Mouse (Mus musculus) gastrocnemius, adult 2 months (tissue): Measurements from ENCODE around the gene Dmac1. TPM values are rescaled to one million over a fixed set of nuclear protein-coding genes. Genes with fewer than 3 reads are reported as not detected.

Experiments
- DNase-seq: peaks from one replicate; pipeline ENCODE4 v3.0.0; 2022
- H3K27ac ChIP-seq: fragments of 200-600 bp; 2 replicates; pipeline ENCODE4 v1.8.1; 2022; ENCODE audit warnings: mild to moderate bottlenecking
- H3K4me3 ChIP-seq: fragments of 200-600 bp; 2 replicates; pipeline ENCODE4 v1.8.1; 2022; ENCODE audit warnings: mild to moderate bottlenecking, moderate library complexity
- CTCF ChIP-seq: fragments of 200-600 bp; IDR thresholded peaks from 2 replicates; pipeline ENCODE4 v1.8.1; 2022; ENCODE audit warnings: antibody characterized with exemption, mild to moderate bottlenecking, moderate library complexity
- intact Hi-C: fragments of 180-260 bp; cut with DNase I; formaldehyde crosslinking; loops from one replicate; pipeline ENCODE4 v1.15.1; 2025
- long read RNA-seq, 2 experiments: library from polyadenylated mRNA; stranded (forward); transcript quantifications; one replicate each; pipeline ENCODE4 v2.0.0; 2021
- total RNA-seq, 2 experiments: library from RNA; stranded (reverse); gene quantifications; 2 replicates each; pipeline ENCODE4 v1.2.3; 2021

Gene Dmac1
- 10 to 100 TPM; 47.8 to 59.6 TPM for total RNA-seq
- long read RNA-seq, experiment 1, transcript Dmac1-201 (2 exons, 741 nt) = major isoform, 20 of 24 reads
- long read RNA-seq, experiment 1, partial matches to known transcripts = 4 of 24 reads
- long read RNA-seq, experiment 1, other reads (novel, unspliced or antisense) = 0 of 24 reads
- long read RNA-seq, experiment 2, transcript Dmac1-201 (2 exons, 741 nt) = major isoform, 27 of 27 reads
- long read RNA-seq, experiment 2, partial matches to known transcripts = 0 of 27 reads
- long read RNA-seq, experiment 2, other reads (novel, unspliced or antisense) = 0 of 27 reads

GRCm38 (mm10) chr4:75278197-75279175 lies at the start of gene Dmac1:
Gene Dmac1, minus strand, starts transcription at chr4:75278305.
- peak within 1 kb of the TSS; percentile 92 for H3K27ac ChIP-seq
- peak; percentile 95 for DNase-seq
- peak within 1 kb of the TSS; percentile 96 for H3K4me3 ChIP-seq
- no peak for TF ChIP-seq CTCF
- intact Hi-C loops = no loop called here

- intact Hi-C loops = no loop called here
- DNase-seq = no peak
- Histone ChIP-seq H3K4me3 (no peak overlapping the region), H3K27ac (no peak overlapping the region)
- TF ChIP-seq CTCF = no peak
Measured at GRCm38 (mm10) chr4:75315431-75315830, 37.3 kb upstream of the Dmac1 start.

- TF ChIP-seq CTCF = no peak
- intact Hi-C loops = no loop called here
- H3K27ac ChIP-seq = no peak overlapping the region
- no peak for DNase-seq
- no peak overlapping the region for H3K4me3 ChIP-seq
Measured at GRCm38 (mm10) chr4:75315007-75315406, 36.9 kb upstream of the Dmac1 start.

- no peak for DNase-seq
- Histone ChIP-seq H3K27ac (no peak overlapping the region), H3K4me3 (no peak overlapping the region)
- no peak for TF ChIP-seq CTCF
- intact Hi-C loops = no loop called here
Measured at GRCm38 (mm10) chr4:75311918-75312317, 33.8 kb upstream of the Dmac1 start.

- no peak for TF ChIP-seq CTCF
- no peak overlapping the region for H3K4me3 ChIP-seq
- H3K27ac ChIP-seq = no peak overlapping the region
- DNase-seq = no peak
- intact Hi-C loops = no loop called here
Measured at GRCm38 (mm10) chr4:75311305-75311704, 33.2 kb upstream of the Dmac1 start.

GRCm38 (mm10) chr4:75300205-75300972 lies 22.3 kb upstream of the Dmac1 start:
- intact Hi-C loops = no loop called here
- no peak for TF ChIP-seq CTCF
- no peak overlapping the region for H3K27ac ChIP-seq
- no peak for DNase-seq
- no peak overlapping the region for H3K4me3 ChIP-seq

GRCm38 (mm10) chr4:75292315-75292714 lies 14.2 kb upstream of the Dmac1 start:
- Histone ChIP-seq H3K4me3 (no peak overlapping the region), H3K27ac (no peak overlapping the region)
- intact Hi-C loops = no loop called here
- no peak for TF ChIP-seq CTCF
- DNase-seq = no peak

GRCm38 (mm10) chr4:75291142-75291541 lies 13.0 kb upstream of the Dmac1 start:
- Histone ChIP-seq H3K27ac (no peak overlapping the region), H3K4me3 (no peak overlapping the region)
- no peak for TF ChIP-seq CTCF
- intact Hi-C loops = no loop called here
- no peak for DNase-seq

- no peak for DNase-seq
- intact Hi-C loops = no loop called here
- no peak for TF ChIP-seq CTCF
- H3K4me3 ChIP-seq = peak overlapping the region; percentile 96
- peak overlapping the region; percentile 92 for H3K27ac ChIP-seq
Measured at GRCm38 (mm10) chr4:75277467-75278196, 473 bp downstream of the Dmac1 start.

- no peak for TF ChIP-seq CTCF
- no peak for DNase-seq
- Histone ChIP-seq H3K27ac (no peak overlapping the region), H3K4me3 (no peak overlapping the region)
- intact Hi-C loops = no loop called here
Measured at GRCm38 (mm10) chr4:75275737-75276136, 2.4 kb downstream of the Dmac1 start.

GRCm38 (mm10) chr4:75267866-75268265 lies 10.2 kb downstream of the Dmac1 start:
- TF ChIP-seq CTCF = no peak
- Histone ChIP-seq H3K4me3 (no peak overlapping the region), H3K27ac (no peak overlapping the region)
- intact Hi-C loops = no loop called here
- DNase-seq = no peak
